Mouse (Mus musculus): ENCODE results near the gene Osbpl2. TPM values are rescaled to one million over a fixed set of nuclear protein-coding genes. Genes with fewer than 3 reads are reported as not detected.

Gene Osbpl2
- total and polyA plus RNA-seq, 3 experiments: 11.4 to 15.6 (median 12.8) TPM

- Histone ChIP-seq H3K4me1 (ENCODE audit: control insufficient read depth in 1 of 2, insufficient read depth in 2 of 2) (peaks cover 8 to 20% of the 10 kb centered on the region in 2 experiments), H3K9ac (ENCODE audit: insufficient read depth, low read depth) (no peak overlapping the region), H3K27me3 (replicated peaks) (peaks cover 80% of the 10 kb centered on the region), H3K4me3 (replicated peaks in 1 of 3; ENCODE audit: low read depth in 2 of 3, low read length in 2 of 3, poor library complexity in 1 of 3) (no peak overlapping the region), H3K4me2 (ENCODE audit: insufficient read depth, low read depth, poor library complexity, severe bottlenecking) (no peak overlapping the region), H3K79me2 (replicated peaks; ENCODE audit: control insufficient read depth, extremely low read depth, insufficient read depth, poor library complexity, severe bottlenecking) (no peaks in the 10 kb centered on the region), H3K36me3 (replicated peaks in 1 of 2; ENCODE audit: control insufficient read depth in 1 of 2, insufficient read depth in 1 of 2, low read length in 1 of 2) (no peaks in the 10 kb centered on the region), H3K9me3 (replicated peaks; ENCODE audit: low read length) (peaks cover 7% of the 10 kb centered on the region), H3K27ac (ENCODE audit: insufficient read depth, low read depth) (no peak overlapping the region)
- in situ Hi-C loops (cut with MboI; ENCODE audit: low pct_ligation_motif_present, low pct_unique_long_range_greater_than_20kb, low sequenced_read_pairs): no loop called here
- no peak for DNase-seq (ENCODE audit: extremely low read depth)
- dilution Hi-C loops (cut with MboI; ENCODE audit: extremely low pct_ligation_motif_present, extremely low pct_unique_long_range_greater_than_20kb, low sequenced_read_pairs): no loop called here
- no peak for TF ChIP-seq ZKSCAN1 (IDR thresholded peaks at IDR 0.05; ENCODE audit: borderline replicate concordance, low read depth, low read length)
These were observed 10.8 kb upstream of the Osbpl2 start for GRCm38 (mm10) chr2:180108285-180108684.

DNA sequence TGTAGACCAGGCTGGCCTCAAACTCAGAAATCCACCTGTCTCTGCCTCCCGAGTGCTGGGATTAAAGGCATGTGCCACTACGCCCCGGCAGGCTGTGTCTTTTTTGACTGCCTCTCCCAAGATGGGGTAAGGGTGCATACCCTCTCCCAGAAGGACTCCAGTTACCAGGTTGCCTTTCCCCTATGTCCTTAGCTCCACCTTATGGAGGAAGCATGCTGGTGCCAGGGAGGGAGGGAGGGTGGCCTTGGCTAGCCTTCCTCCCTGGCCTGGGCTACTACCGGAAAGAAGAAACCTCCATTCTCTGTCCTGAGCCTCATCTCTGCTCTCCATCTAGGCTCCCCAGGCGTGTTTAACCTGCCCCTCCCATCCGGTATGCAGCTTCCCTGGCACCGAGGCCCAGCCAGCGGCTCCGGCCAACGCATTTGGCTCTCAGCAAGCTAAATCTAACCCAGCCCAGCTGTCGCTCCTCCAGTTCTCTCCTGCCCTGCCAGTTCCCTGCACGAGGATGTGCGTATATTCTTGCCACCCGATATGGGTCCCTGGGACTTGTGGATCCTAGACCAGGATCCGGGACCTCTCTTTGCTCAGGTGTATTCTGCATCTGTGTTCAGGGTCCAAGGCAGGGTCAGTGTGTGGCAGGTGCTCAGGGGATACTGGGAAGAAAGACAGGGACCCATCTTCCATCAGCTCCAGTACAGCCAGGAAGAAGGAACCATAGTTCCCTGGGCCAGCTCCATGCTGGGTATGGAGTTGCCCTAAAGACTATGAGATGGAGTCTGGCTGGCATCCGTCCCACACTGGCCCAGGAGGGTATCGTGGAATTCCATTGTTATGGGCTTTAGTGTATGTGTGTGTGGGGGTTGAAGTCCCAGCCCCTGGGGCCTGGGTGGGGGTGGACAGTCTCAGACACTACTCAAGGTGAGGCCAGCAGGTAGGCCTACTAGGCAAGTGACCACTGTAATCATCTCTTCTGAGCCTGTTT, 4.9 kb upstream of the Osbpl2 start:
- no peaks in the 10 kb centered on the region for H3K9me3 ChIP-seq (replicated peaks; ENCODE audit: low read length)
- no peaks in the 10 kb centered on the region for H3K36me3 ChIP-seq (replicated peaks in 1 of 2; ENCODE audit: control insufficient read depth in 1 of 2, insufficient read depth in 1 of 2, low read length in 1 of 2)
- no peak for DNase-seq (ENCODE audit: extremely low read depth)
- no peaks in the 10 kb centered on the region for H3K79me2 ChIP-seq (replicated peaks; ENCODE audit: control insufficient read depth, extremely low read depth, insufficient read depth, poor library complexity, severe bottlenecking)
- TF ChIP-seq MAZ (IDR thresholded peaks at IDR 0.05; ENCODE audit: low read depth, low read length) (no peak), ZMIZ1 (IDR thresholded peaks at IDR 0.05; ENCODE audit: low read depth, low read length) (no peak), NRF1 (IDR thresholded peaks at IDR 0.05; ENCODE audit: low read depth, low read length) (no peak), POLR2AphosphoS2 (IDR thresholded peaks at IDR 0.05; ENCODE audit: low read depth, low read length) (no peak), SIN3A (IDR thresholded peaks at IDR 0.05; ENCODE audit: low read length) (no peak), NELFE (IDR thresholded peaks at IDR 0.05; ENCODE audit: low read depth, low read length) (no peak), GABPA (IDR thresholded peaks at IDR 0.05; ENCODE audit: insufficient replicate concordance, low read depth, low read length) (no peak), TBP (conservative IDR thresholded peaks at IDR 0.05; ENCODE audit: low read depth, low read length) (no peak), JUN (IDR thresholded peaks at IDR 0.05; ENCODE audit: insufficient read depth, low read depth, low read length) (no peak), CHD2 (IDR thresholded peaks at IDR 0.05; ENCODE audit: low read length) (no peak), ZC3H11A (IDR thresholded peaks at IDR 0.05; ENCODE audit: low read depth, low read length) (no peak), RAD21 (IDR thresholded peaks at IDR 0.05; ENCODE audit: low read depth, low read length) (no peak; the same call in 1 of the 2 replicates)
- peaks cover 10 to 32% of the 10 kb centered on the region in 2 experiments for H3K4me1 ChIP-seq (ENCODE audit: control insufficient read depth in 1 of 2, insufficient read depth in 2 of 2)
- no peak overlapping the region for H3K4me3 ChIP-seq (replicated peaks in 1 of 3; ENCODE audit: low read depth in 2 of 3, low read length in 2 of 3, poor library complexity in 1 of 3)
- H3K9ac ChIP-seq (ENCODE audit: insufficient read depth, low read depth): no peak overlapping the region
- H3K27ac ChIP-seq (ENCODE audit: insufficient read depth, low read depth): no peak overlapping the region
- H3K4me2 ChIP-seq (ENCODE audit: insufficient read depth, low read depth, poor library complexity, severe bottlenecking): no peak overlapping the region
- dilution Hi-C loops (cut with MboI; ENCODE audit: extremely low pct_ligation_motif_present, extremely low pct_unique_long_range_greater_than_20kb, low sequenced_read_pairs) (no loop called here), in situ Hi-C loops (cut with MboI; ENCODE audit: low pct_ligation_motif_present, low pct_unique_long_range_greater_than_20kb, low sequenced_read_pairs) (no loop called here)
- H3K27me3 ChIP-seq (replicated peaks): peaks cover 88% of the 10 kb centered on the region

Measured in CH12.LX (cell line).